Mouse (Mus musculus) stomach, embryonic 14.5 days (tissue): ENCODE data around the gene Dab1. TPM values are rescaled to one million over a fixed set of nuclear protein-coding genes. Genes with fewer than 3 reads are reported as not detected.

ENCODE experiments used
- ATAC-seq: fragments of 200-750 bp; cut with Nextera tagmentation; 2 replicates; pipeline ENCODE4 v1.8.0; 2017; ENCODE audit warnings: low read depth, moderate TSS enrichment; ENCODE audit not compliant: insufficient number of reproducible peaks, insufficient read depth, low FRiP score
- H3K27ac ChIP-seq: fragments of 300-500 bp; sonication (generic); 2 replicates; pipeline ENCODE4 v1.5.1; 2014; ENCODE audit warnings: mild to moderate bottlenecking, low read length, moderate library complexity, mixed read lengths
- H3K27me3 ChIP-seq: fragments of 300-500 bp; sonication (generic); 2 replicates; pipeline ENCODE4 v1.6.1; 2014; ENCODE audit warnings: low read length, control low read depth, mixed read lengths; ENCODE audit not compliant: control insufficient read depth, insufficient read depth
- H3K36me3 ChIP-seq: fragments of 300-500 bp; sonication (generic); 2 replicates; pipeline ENCODE4 v1.6.1; 2014; ENCODE audit warnings: mild to moderate bottlenecking, control low read depth, low read length, moderate library complexity, mixed read lengths; ENCODE audit not compliant: control insufficient read depth, insufficient read depth
- H3K4me1 ChIP-seq: fragments of 300-500 bp; sonication (generic); 2 replicates; pipeline ENCODE4 v1.6.1; 2014; ENCODE audit warnings: low read length, control low read depth, mixed read lengths; ENCODE audit not compliant: control insufficient read depth, insufficient read depth
- H3K4me2 ChIP-seq: fragments of 300-500 bp; sonication (generic); replicated peaks from 2 replicates; pipeline ENCODE4 v1.6.1; 2014; ENCODE audit warnings: low read depth, low read length, control low read depth
- H3K4me3 ChIP-seq: fragments of 300-500 bp; sonication (generic); 2 replicates; pipeline ENCODE4 v1.5.1; 2014; ENCODE audit warnings: low read depth, low read length, control low read depth
- H3K9ac ChIP-seq: fragments of 300-500 bp; sonication (generic); replicated peaks from 2 replicates; pipeline ENCODE4 v1.6.1; 2014; ENCODE audit warnings: low read depth, mild to moderate bottlenecking, control low read depth, low read length, moderate library complexity, mixed read lengths
- H3K9me3 ChIP-seq: fragments of 300-500 bp; sonication (generic); 2 replicates; pipeline ENCODE4 v1.6.1; 2016; ENCODE audit warnings: low read depth, low read length, control low read depth; ENCODE audit not compliant: control insufficient read depth
- WGBS: fragments of 180-500 bp; shearing (Covaris S2); extraction: QIAGEN DNeasy Blood & Tissue Kit; methylation state at CpG from one replicate; pipeline ENCODE4 v1.1.7; 2014; 5-methylcytosine and 5-hydroxymethylcytosine counted together
- polyA plus RNA-seq: library from polyadenylated mRNA; unstranded; fragments of >200 nt; fragmentation: Nextera tagmentation; extraction: Ambion mirVana; gene quantifications from 2 replicates; pipeline ENCODE4 v1.2.1, GENCODE M21; 2014

The Dab1 gene
- polyA plus RNA-seq, 1 experiment from 2014 or later: 8.5 TPM

- Histone ChIP-seq H3K4me1 (no peaks in the 10 kb centered on the region), H3K9me3 (no peaks in the 10 kb centered on the region), H3K4me2 (no peak overlapping the region), H3K36me3 (no peaks in the 10 kb centered on the region), H3K4me3 (no peak overlapping the region), H3K27me3 (no peaks in the 10 kb centered on the region), H3K9ac (no peak overlapping the region), H3K27ac (no peak overlapping the region)
- WGBS: 19% methylated on average over 3 of the region's 3 CpGs
- ATAC-seq: no peak
Observed at GRCm38 (mm10) chr4:103875564-103875963, 256.4 kb downstream of the Dab1 start.

GRCm38 (mm10) chr4:103878841-103879240, 259.7 kb downstream of the Dab1 start:
- Histone ChIP-seq H3K4me2 (no peak overlapping the region), H3K9ac (no peak overlapping the region), H3K4me1 (no peaks in the 10 kb centered on the region), H3K27me3 (no peaks in the 10 kb centered on the region), H3K27ac (no peak overlapping the region), H3K36me3 (no peaks in the 10 kb centered on the region), H3K4me3 (no peak overlapping the region), H3K9me3 (no peaks in the 10 kb centered on the region)
- no peak for ATAC-seq
- WGBS: 88% methylated on average over 4 of the region's 4 CpGs

- H3K27ac ChIP-seq: no peak overlapping the region
- no peak for ATAC-seq
- H3K4me3 ChIP-seq: no peak overlapping the region
- no peaks in the 10 kb centered on the region for H3K9me3 ChIP-seq
- no peak overlapping the region for H3K9ac ChIP-seq
- H3K4me1 ChIP-seq: no peaks in the 10 kb centered on the region
- H3K27me3 ChIP-seq: no peaks in the 10 kb centered on the region
- H3K36me3 ChIP-seq: no peaks in the 10 kb centered on the region
- no peak overlapping the region for H3K4me2 ChIP-seq
- 47% methylated on average over 3 of the region's 3 CpGs for WGBS
Observed at GRCm38 (mm10) chr4:103881641-103882040, 262.5 kb downstream of the Dab1 start.

GRCm38 (mm10) chr4:103888086-103888485, 268.9 kb downstream of the Dab1 start:
- Histone ChIP-seq H3K27ac (no peak overlapping the region), H3K4me3 (no peak overlapping the region), H3K9ac (no peak overlapping the region), H3K36me3 (no peaks in the 10 kb centered on the region), H3K27me3 (no peaks in the 10 kb centered on the region), H3K9me3 (no peaks in the 10 kb centered on the region), H3K4me2 (no peak overlapping the region), H3K4me1 (no peaks in the 10 kb centered on the region)
- 78% methylated on average over 2 of the region's 2 CpGs for WGBS
- no peak for ATAC-seq

GRCm38 (mm10) chr4:103889110-103889509, 270.0 kb downstream of the Dab1 start:
- H3K9me3 ChIP-seq: no peaks in the 10 kb centered on the region
- H3K9ac ChIP-seq: no peak overlapping the region
- no peaks in the 10 kb centered on the region for H3K36me3 ChIP-seq
- no peak for ATAC-seq
- H3K4me1 ChIP-seq: no peaks in the 10 kb centered on the region
- no peak overlapping the region for H3K27ac ChIP-seq
- WGBS: 94% methylated on average over 3 of the region's 3 CpGs
- no peak overlapping the region for H3K4me3 ChIP-seq
- no peak overlapping the region for H3K4me2 ChIP-seq
- H3K27me3 ChIP-seq: no peaks in the 10 kb centered on the region

- no peaks in the 10 kb centered on the region for H3K27me3 ChIP-seq
- no peaks in the 10 kb centered on the region for H3K36me3 ChIP-seq
- H3K4me1 ChIP-seq: no peaks in the 10 kb centered on the region
- no peak overlapping the region for H3K27ac ChIP-seq
- H3K9ac ChIP-seq: no peak overlapping the region
- WGBS: 82% methylated on average over 4 of the region's 4 CpGs
- H3K4me3 ChIP-seq: no peak overlapping the region
- H3K4me2 ChIP-seq: no peak overlapping the region
- H3K9me3 ChIP-seq: no peaks in the 10 kb centered on the region
- no peak for ATAC-seq
Observed at GRCm38 (mm10) chr4:103896806-103897205, 277.6 kb downstream of the Dab1 start.

- no peak overlapping the region for H3K27ac ChIP-seq
- H3K9me3 ChIP-seq: no peaks in the 10 kb centered on the region
- H3K9ac ChIP-seq: no peak overlapping the region
- H3K36me3 ChIP-seq: no peaks in the 10 kb centered on the region
- H3K4me1 ChIP-seq: no peaks in the 10 kb centered on the region
- H3K4me3 ChIP-seq: no peak overlapping the region
- H3K4me2 ChIP-seq: no peak overlapping the region
- no peak for ATAC-seq
- 78% methylated on average over 6 of the region's 6 CpGs for WGBS
- H3K27me3 ChIP-seq: no peaks in the 10 kb centered on the region
Observed at GRCm38 (mm10) chr4:103897702-103898101, 278.5 kb downstream of the Dab1 start.

GRCm38 (mm10) chr4:103911441-103911840, 292.3 kb downstream of the Dab1 start:
- no peak overlapping the region for H3K9ac ChIP-seq
- 65% methylated on average over 4 of the region's 4 CpGs for whole genome bisulfite sequencing
- no peaks in the 10 kb centered on the region for H3K36me3 ChIP-seq
- H3K4me3 ChIP-seq: no peak overlapping the region
- H3K27ac ChIP-seq: no peak overlapping the region
- no peaks in the 10 kb centered on the region for H3K9me3 ChIP-seq
- H3K27me3 ChIP-seq: no peaks in the 10 kb centered on the region
- no peak overlapping the region for H3K4me2 ChIP-seq
- H3K4me1 ChIP-seq: no peaks in the 10 kb centered on the region
- no peak for ATAC-seq

- Histone ChIP-seq H3K4me2 (no peak overlapping the region), H3K4me3 (no peak overlapping the region), H3K4me1 (no peaks in the 10 kb centered on the region), H3K9ac (no peak overlapping the region), H3K36me3 (no peaks in the 10 kb centered on the region), H3K9me3 (no peaks in the 10 kb centered on the region), H3K27me3 (no peaks in the 10 kb centered on the region), H3K27ac (no peak overlapping the region)
- 89% methylated on average over 6 of the region's 6 CpGs for WGBS
- no peak for ATAC-seq
Observed at GRCm38 (mm10) chr4:103912071-103912470, 292.9 kb downstream of the Dab1 start.
